Mouse (Mus musculus) bone marrow, adult 2 months (tissue): ENCODE results near the gene Bcl2l15.
"Not testable (repeated sequence)": the region's sequence is repeated elsewhere in the genome, so short reads cannot be mapped to it uniquely, and the experiment has no call there.

Source experiments
- CTCF ChIP-seq: fragments of 200-500 bp; IDR thresholded peaks from 2 replicates; pipeline ENCODE4 v1.5.1; 2011; ENCODE audit warnings: low read length, control low read depth; ENCODE audit not compliant: control insufficient read depth, insufficient read depth
- POLR2A ChIP-seq: fragments of 200-500 bp; IDR thresholded peaks from 2 replicates; pipeline ENCODE4 v1.6.1; 2011; ENCODE audit warnings: low read depth, mild to moderate bottlenecking, control low read depth, low read length, borderline replicate concordance; ENCODE audit not compliant: control insufficient read depth

GRCm38 (mm10) chr3:103792111-103792406 is 40.3 kb upstream of the Bcl2l15 start:
- not testable (repeated sequence) for TF ChIP-seq CTCF, POLR2A
